Mouse (Mus musculus): ENCODE measurements around the gene Krt23.

The Krt23 gene

DNA sequence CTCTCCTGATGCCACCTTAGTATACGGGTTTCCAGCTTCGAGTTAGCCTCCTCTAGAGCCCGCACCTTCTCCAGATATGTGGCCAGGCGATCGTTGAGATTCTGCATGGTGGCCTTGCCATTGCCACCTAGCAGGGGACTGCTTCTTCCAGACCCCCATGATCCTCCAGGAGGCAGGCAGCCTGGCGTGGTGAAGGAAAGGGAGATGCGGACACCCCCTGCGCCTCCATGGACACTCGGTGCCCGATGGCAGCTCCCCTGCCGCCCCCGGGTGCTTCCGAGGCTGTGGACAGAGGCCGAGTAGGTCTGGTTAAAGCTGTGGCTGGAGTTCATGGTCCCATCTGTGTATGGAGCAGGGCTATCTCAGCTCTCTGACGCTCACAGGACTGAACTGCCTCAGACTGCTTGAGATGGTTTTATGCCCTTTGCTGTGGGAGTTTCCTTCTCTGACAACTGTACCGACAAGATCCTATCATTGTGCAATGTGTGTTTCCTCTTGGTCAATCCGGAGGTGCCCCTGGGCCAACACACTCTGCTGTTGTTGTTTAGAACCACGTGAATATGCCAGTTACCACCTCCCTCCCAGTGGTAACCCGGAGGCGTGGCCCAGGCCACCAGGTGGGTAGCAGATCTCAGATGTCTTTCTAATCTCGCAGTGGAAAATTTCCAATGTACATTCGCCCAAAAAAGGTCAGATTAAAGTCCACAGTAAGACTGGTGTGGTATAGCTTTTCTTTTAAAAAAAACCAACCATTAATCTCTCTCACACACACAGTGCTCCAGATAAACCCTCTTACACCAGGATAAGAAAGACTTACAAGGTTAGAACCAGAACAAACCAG, at the start of gene Krt23:
Gene Krt23, minus strand, starts transcription at position 405 of the 841 bp plus-strand sequence.
- no peak for DNase-seq (ENCODE audit: low read depth, low spot score)

- DNase-seq (ENCODE audit: low read depth, low spot score): no peak
Observed at GRCm38 (mm10) chr11:99539721-99540120, 46.8 kb upstream of the Krt23 start.

GRCm38 (mm10) chr11:99521288-99521860, 28.4 kb upstream of the Krt23 start, which contains the start of gene Krt39:
Gene Krt39 (minus strand): TSS chr11:99521338.
- DNase-seq (ENCODE audit: low read depth, low spot score): no peak

DNA sequence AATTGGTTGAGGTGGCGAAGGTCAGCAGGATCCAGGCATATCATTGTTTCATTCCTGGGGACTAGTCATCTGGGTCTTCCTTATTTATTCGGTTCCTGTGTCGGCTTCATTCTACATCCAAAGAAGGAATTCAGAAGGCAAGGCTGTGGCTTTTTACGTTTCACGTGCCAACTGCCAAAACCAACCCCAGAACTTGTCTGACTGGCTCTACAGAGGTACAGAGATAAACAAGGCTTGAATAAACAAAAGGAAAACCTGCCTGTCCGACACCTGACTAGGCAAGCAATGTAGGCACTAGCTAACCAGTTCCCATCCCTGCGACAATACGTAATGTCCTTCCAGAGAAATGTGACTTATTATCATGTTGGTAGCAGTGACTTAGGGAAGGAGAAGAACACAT, 21.2 kb upstream of the Krt23 start:
- DNase-seq (ENCODE audit: low read depth, low spot score): no peak

DNA sequence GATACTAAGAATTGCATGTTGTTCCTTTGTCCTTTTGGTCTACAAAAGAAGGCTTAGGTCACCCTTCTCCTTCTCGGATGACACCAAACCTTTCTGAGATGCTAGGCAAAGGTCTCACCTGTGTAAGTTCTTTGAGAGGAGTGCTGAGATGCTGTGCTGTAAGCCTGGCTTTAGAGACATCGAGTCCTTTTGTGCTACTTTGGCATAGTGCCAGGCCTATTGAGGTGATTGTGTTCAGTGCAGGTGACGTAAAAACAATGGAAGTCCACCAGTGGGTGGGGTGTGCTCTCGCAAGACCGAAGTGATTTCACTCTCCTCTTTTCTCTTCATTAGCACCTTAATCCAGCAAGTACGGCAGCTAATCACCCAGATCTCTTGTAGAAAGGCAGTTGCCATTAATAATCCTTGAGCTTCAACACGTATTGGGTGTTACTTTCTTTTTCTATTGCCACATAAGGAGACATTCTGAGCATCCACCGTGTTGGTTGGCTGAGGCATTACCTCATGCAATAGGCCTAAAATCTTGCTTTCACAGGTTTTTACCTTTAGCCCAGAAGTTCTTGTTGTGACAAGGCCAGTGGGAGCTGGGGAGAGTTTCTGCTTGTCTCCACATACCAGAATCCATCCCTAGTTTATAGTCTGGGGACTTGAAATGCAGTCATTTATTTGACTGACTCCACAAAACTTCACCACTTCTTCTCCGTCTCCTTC, 7.3 kb upstream of the Krt23 start:
- no peak for DNase-seq (ENCODE audit: low read depth, low spot score)

DNA sequence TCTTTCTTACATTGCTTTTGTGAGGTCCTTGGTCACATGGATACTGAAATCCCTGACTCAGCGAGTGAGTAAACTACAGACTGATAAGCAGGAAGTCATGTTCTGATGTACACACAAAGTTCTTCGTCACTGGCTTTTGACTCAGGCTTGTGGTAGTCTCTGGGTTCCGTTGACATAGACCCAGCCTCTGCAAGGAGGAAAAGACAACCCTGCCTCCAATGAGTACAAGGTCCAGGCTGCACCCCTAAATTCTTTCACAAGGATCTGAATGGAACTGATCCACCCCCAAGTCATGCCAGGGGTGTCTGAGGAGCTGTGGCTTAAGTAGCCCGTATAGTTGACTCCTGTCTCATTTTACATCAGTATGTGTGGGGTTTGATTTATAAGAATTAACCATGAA, 3.5 kb upstream of the Krt23 start:
- no peak for DNase-seq (ENCODE audit: low read depth, low spot score)

DNA sequence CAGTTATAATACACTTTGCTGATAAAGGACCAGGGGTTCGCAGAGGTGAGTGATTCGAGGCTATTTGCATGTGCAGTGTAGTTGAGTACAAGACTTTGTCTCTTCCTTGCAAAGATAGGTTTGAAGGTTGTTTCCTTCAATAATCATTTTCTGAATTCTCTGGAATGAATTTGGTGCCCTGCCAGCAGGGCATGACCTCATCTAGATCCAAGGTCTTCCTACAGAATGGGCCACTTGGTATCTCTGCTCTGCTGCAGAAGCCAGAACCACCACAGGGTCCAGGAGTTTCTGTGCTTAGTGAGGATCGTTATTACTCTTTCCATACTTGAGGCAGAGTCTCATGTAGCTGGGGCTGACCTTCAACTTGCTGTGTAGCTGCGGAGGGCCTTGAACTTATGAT, 1.8 kb upstream of the Krt23 start:
- DNase-seq (ENCODE audit: low read depth, low spot score): no peak

DNA sequence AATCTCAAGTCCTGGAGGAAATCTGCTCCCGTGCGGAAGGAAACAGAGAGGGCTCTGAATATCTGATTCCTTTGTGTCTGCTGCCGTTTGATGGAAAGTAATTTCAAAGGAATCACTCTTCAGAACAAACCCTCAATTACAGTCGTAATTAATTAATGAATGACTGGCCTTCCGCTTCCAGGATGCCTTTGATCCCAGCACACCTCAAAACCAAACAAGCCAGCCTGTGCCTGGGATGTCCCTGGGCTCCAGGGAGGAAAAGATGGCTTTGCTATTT, 575 bp upstream of the Krt23 start:
- no peak for DNase-seq (ENCODE audit: low read depth, low spot score)

GRCm38 (mm10) chr11:99491040-99491439, 1.9 kb downstream of the Krt23 start:
- peak; percentile 3 for DNase-seq (ENCODE audit: low read depth, low spot score)

DNA sequence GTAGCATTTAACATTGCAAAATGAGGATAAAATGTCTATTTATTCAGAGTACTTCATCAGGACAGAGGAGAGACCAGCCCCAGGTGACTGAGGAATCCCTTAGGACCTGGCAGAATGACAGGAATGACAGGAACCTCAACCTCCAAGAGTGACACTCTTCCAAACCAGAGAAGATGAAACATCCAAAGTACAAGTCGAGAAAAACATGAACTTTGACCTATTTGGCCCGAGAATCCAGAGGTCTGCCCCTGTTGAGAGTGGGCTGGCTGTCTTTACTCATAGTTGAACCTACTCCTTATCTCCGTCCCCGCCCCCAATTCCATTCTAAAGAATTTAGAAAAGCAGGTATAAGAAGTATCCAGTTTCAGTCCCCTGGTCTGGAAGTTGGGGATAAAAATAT, 2.3 kb downstream of the Krt23 start:
- no peak for DNase-seq (ENCODE audit: low read depth, low spot score)

DNA sequence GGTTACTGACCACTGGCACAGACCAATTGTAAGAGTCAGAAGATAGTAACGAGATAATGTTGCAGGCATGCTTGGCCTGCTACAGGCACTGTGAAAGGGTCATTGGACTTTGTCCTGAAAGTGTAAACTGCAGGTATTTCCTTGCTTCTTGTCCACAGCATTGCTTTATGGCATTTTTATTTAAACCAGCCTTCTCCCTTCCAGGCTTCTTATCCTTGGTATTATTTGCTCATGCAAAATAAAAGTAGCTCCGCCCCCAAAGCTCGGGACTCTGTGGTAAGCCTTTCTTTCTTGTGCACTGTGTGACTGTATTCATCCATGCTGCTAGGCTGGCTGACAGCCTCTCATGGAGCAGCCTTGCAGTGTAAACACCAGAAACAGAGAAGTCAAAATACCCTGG, 3.7 kb downstream of the Krt23 start:
- DNase-seq (ENCODE audit: low read depth, low spot score): no peak

DNA sequence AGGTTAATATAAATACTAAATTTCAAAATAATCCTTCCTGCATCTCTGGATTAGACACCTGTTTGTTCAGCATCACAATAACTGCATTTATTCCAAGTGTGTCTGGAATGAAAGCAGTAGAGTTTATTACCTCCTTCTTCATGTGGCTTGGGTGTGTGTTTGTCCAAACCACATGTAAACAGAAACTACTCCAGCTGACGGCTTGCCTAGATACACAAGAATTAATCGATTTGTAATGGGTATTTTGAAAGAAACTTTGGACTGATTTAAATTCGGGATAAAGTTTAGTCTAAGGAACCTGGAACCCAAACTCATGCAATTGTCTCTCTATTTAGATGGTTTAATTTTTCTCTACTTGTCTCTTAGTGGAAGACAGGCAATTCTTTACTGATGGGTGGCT, 18.0 kb downstream of the Krt23 start:
- no peak for DNase-seq (ENCODE audit: low read depth, low spot score)

DNA sequence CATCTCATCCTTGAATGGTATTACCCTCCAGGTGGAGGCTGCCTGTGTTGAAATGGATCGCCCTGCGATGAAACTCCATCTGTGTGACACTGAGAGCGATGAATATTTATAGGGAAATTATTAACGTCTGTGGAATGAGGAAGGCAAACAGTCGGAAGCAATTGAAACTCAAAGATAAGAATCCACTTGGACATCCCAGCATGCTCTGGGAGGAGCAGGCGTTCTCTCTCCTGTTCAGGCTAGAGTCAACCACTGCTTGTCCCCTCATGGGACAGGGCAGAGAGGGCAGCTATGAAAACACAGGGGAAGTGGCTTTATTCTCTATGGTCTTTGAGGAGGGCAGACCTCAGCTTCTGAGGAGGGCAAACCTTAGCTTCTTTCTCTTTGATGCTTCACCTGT, 19.5 kb downstream of the Krt23 start:
- no peak for DNase-seq (ENCODE audit: low read depth, low spot score)

- DNase-seq (ENCODE audit: low read depth, low spot score): no peak
Observed at GRCm38 (mm10) chr11:99472405-99472804, 20.5 kb downstream of the Krt23 start.

DNA sequence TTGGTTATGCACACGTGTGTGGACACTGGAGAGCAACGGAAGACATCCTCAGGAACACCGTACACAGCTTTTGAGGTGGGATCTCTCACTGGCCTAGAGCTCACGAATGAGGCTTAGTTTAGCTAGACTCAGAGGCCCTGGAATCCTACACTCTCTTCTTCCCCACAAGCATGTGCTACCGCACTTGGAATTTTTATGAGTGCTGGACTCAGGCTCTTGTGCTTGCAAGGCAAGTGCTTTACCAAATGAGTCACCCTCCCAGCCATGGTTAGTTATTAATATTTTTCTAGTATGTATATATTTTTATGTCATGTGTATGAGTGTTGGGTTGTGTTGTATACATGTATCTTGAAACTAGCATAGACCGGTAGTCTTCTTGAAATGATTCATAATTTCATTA, 21.0 kb downstream of the Krt23 start:
- no peak for DNase-seq (ENCODE audit: low read depth, low spot score)

DNA sequence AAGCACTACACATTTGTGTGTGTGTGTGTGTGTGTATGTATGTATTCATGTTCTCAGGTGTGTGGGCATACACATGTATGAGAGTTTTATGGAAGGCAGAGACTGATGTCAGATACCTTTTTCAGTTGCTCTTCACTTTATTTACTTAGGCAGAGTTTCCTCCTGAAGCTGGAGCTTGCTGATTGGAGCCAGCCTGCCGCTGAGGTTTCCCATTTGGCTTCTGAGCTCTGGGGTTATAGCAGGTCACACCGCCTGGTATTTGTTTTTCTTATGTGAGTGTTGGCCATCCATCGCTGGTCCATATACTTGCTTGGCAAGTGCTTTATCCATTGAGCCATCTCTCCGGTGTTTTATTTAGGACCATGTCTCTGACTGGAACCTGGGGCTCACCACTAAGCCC, 23.7 kb downstream of the Krt23 start:
- no peak for DNase-seq (ENCODE audit: low read depth, low spot score)

- no peak for DNase-seq (ENCODE audit: low read depth, low spot score)
Observed at GRCm38 (mm10) chr11:99468566-99468965, 24.4 kb downstream of the Krt23 start.

- no peak for DNase-seq (ENCODE audit: low read depth, low spot score)
Observed at GRCm38 (mm10) chr11:99466316-99466715, 26.6 kb downstream of the Krt23 start.

GRCm38 (mm10) chr11:99464836-99465235, 28.1 kb downstream of the Krt23 start:
- DNase-seq (ENCODE audit: low read depth, low spot score): peak; percentile 50

- peak; percentile 23 for DNase-seq (ENCODE audit: low read depth, low spot score)
Observed at GRCm38 (mm10) chr11:99463155-99463554, 29.8 kb downstream of the Krt23 start.

GRCm38 (mm10) chr11:99461736-99462135, 31.2 kb downstream of the Krt23 start:
- DNase-seq (ENCODE audit: low read depth, low spot score): no peak

- no peak for DNase-seq (ENCODE audit: low read depth, low spot score)
Observed at GRCm38 (mm10) chr11:99458887-99459286, 34.0 kb downstream of the Krt23 start.

DNA sequence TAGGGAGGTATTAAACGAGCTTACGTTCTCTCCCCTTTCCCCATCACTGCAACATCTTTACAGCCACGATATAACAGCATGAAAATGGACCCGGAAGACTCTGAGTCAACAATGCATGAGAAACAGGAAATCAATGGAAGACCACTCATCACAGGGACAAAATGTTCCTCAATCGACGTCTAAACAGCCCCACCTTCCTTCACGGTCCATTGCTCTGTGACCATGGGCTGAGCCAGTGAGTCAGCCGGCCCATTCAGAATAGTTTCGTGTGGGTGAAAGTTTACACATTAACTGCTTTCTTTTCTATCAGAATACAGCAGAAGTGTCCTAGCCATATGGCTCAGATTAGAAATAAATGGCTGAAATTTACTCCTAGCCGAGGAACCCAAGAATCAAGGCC, 38.2 kb downstream of the Krt23 start:
- no peak for DNase-seq (ENCODE audit: low read depth, low spot score)

Data from skeletal muscle tissue, adult 2 months (tissue).